Comparison of ENCODE assay signal across 7 mouse cellular contexts in the genomic region with DNA sequence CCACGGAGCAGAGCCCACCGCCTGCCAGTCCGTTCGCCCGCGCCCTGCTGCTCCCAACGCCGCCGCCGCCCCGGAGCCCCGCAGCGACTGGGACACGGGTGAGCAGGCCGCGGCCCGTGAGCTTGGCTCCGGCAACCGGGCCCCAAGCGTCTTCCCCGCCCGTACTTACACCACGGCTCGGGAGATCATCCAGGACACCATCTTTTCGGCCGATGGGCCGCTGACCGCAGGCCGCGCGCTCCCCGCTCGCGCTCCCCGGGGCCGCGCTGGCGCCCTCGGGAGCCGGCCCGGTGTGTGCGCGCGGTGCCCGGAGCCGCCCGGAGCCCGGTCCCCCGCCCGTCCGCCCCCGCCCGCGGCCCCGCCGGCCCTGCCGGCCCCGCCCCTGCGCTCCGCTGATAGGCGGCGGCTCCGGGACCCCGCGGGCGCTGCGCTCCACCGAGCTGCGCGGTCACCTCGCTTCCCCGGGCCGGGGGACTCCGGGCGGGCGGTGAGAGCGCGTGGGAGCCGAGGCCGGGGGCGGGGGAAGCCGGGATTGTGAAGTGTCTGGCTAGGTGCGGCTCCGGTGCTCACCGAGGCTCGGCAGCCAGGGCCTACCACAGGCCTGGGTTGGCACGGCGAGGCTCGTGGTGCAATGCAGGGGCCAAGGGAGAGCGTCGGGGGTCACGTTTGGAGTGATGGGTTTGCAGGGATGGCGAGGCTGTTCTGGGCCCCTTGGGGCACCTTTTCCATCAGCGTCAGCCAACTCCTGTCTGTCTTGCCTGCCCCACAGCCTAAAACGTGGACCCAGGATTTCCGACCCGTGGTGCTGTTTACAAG. TPM values are rescaled to one million over a fixed set of nuclear protein-coding genes. Genes with fewer than 3 reads are reported as not detected.
DNase-seq lines count a peak whose midpoint lies in the region; ATAC-seq and TF ChIP-seq lines count a peak whose summit lies in the region.

Gene Reep3, minus strand, starts transcription at position 325 of the 816 bp plus-strand sequence.

- H3K27me3 ChIP-seq in intestine, postnatal 0 days (replicated peaks; ENCODE audit: control insufficient read depth, insufficient read depth, low read length): no peaks in the 10 kb centered on the region
- H3K27me3 ChIP-seq in limb, embryonic 12.5 days: 0 out of 2 replicates have a peak, but pooled peaks cover 2% of the 10 kb centered on the region
- no peaks in the 10 kb centered on the region for H3K27me3 ChIP-seq in midbrain, embryonic 13.5 days
- H3K27me3 ChIP-seq in small intestine, adult 2 months (ENCODE audit: control insufficient read depth, insufficient read depth, low read length): no peaks in the 10 kb centered on the region

- TF ChIP-seq CTCF in intestine, postnatal 0 days (IDR thresholded peaks at IDR 0.05; ENCODE audit: low read depth): no peak
- no peak for TF ChIP-seq CTCF in small intestine, adult 2 months (IDR thresholded peaks at IDR 0.05; ENCODE audit: extremely low read depth, insufficient read length, insufficient replicate concordance, low read depth, low read length)

- whole genome bisulfite sequencing in intestine, postnatal 0 days: under 1% methylated on average over 84 of the region's 97 CpGs
- WGBS in limb, embryonic 12.5 days: 1% methylated on average over 89 of the region's 97 CpGs
- under 1% methylated on average over 58 of the region's 97 CpGs for WGBS in midbrain, embryonic 13.5 days
- under 1% methylated on average over 97 of the region's 97 CpGs for whole genome bisulfite sequencing in small intestine, adult 2 months

- no peaks in the 10 kb centered on the region for H3K9me3 ChIP-seq in intestine, postnatal 0 days (ENCODE audit: control insufficient read depth)
- H3K9me3 ChIP-seq in limb, embryonic 12.5 days: no peaks in the 10 kb centered on the region
- H3K9me3 ChIP-seq in midbrain, embryonic 13.5 days: no peaks in the 10 kb centered on the region

- peak within 1 kb of the TSS; percentile 100 for H3K27ac ChIP-seq in intestine, postnatal 0 days (ENCODE audit: low read depth, low read length)
- peak within 1 kb of the TSS; percentile 98 for H3K27ac ChIP-seq in limb, embryonic 12.5 days
- peak within 1 kb of the TSS; percentile 100 for H3K27ac ChIP-seq in midbrain, embryonic 13.5 days
- peak within 1 kb of the TSS; percentile 98 for H3K27ac ChIP-seq in small intestine, adult 2 months (ENCODE audit: insufficient read depth, low read depth, low read length)

- peak within 1 kb of the TSS; percentile 97 for H3K4me3 ChIP-seq in intestine, postnatal 0 days (ENCODE audit: low read depth, low read length)
- H3K4me3 ChIP-seq in limb, embryonic 12.5 days (replicated peaks): peak within 1 kb of the TSS; percentile 89
- peak within 1 kb of the TSS; percentile 90 for H3K4me3 ChIP-seq in midbrain, embryonic 13.5 days (replicated peaks)
- H3K4me3 ChIP-seq in small intestine, adult 2 months (ENCODE audit: low read depth, low read length): peak within 1 kb of the TSS; percentile 96

- H3K36me3 ChIP-seq in intestine, postnatal 0 days (ENCODE audit: control insufficient read depth, insufficient read depth): no peaks in the 10 kb centered on the region
- H3K36me3 ChIP-seq in limb, embryonic 12.5 days: no peaks in the 10 kb centered on the region
- no peaks in the 10 kb centered on the region for H3K36me3 ChIP-seq in midbrain, embryonic 13.5 days
- H3K36me3 ChIP-seq in small intestine, adult 2 months (ENCODE audit: control insufficient read depth, insufficient read depth, low read length): peaks cover 1% of the 10 kb centered on the region; the same call in 1 of the 2 replicates

- H3K4me2 ChIP-seq in intestine, postnatal 0 days (replicated peaks; ENCODE audit: low read depth): peak within 1 kb of the TSS; percentile 72
- peak within 1 kb of the TSS; percentile 82 for H3K4me2 ChIP-seq in limb, embryonic 12.5 days
- peak within 1 kb of the TSS; percentile 85 for H3K4me2 ChIP-seq in midbrain, embryonic 13.5 days (replicated peaks)

- TF ChIP-seq POLR2A in small intestine, adult 2 months (IDR thresholded peaks at IDR 0.05; ENCODE audit: low read depth, low read length): no peak

- peak within 1 kb of the TSS; percentile 100 for H3K9ac ChIP-seq in intestine, postnatal 0 days (ENCODE audit: low read depth, low read length)
- H3K9ac ChIP-seq in limb, embryonic 12.5 days (replicated peaks): peak within 1 kb of the TSS; percentile 97
- H3K9ac ChIP-seq in midbrain, embryonic 13.5 days (replicated peaks): peak within 1 kb of the TSS; percentile 100

- peak; percentile 85 for DNase-seq in adrenal gland, postnatal 10 days
- peak; percentile 39 for DNase-seq in embryo, embryonic 11.5 days (ENCODE audit: low read depth, low spot score)

- ATAC-seq in granulocyte monocyte progenitor cell, adult 5-6 weeks (replicated peaks; ENCODE audit: poor library complexity, severe bottlenecking): peak; percentile 23
- peak; percentile 66 for ATAC-seq in intestine, postnatal 0 days
- peak; percentile 64 for ATAC-seq in limb, embryonic 12.5 days (ENCODE audit: insufficient number of reproducible peaks, insufficient read depth, low FRiP score, low TSS enrichment, low read depth)
- ATAC-seq in midbrain, embryonic 13.5 days: peak; percentile 80

- peaks cover 14% of the 10 kb centered on the region for H3K4me1 ChIP-seq in intestine, postnatal 0 days (replicated peaks; ENCODE audit: control insufficient read depth, insufficient read depth, low read length)
- H3K4me1 ChIP-seq in limb, embryonic 12.5 days (replicated peaks): peaks cover 30% of the 10 kb centered on the region
- peaks cover 57% of the 10 kb centered on the region for H3K4me1 ChIP-seq in midbrain, embryonic 13.5 days (replicated peaks)
- peaks cover 31% of the 10 kb centered on the region for H3K4me1 ChIP-seq in small intestine, adult 2 months (ENCODE audit: control insufficient read depth, insufficient read depth, insufficient read length, low read length)

RNA-seq across cellular contexts. Expression of gene Reep3, which starts in this region (rescaled TPM):
- 10 to 100 TPM; 45.8 to 46.9 TPM for total RNA-seq in adrenal gland, postnatal 10 days (2021)
- 21.6 and 22.3 TPM in 2 replicates for total RNA-seq in granulocyte monocyte progenitor cell, adult 5-6 weeks (2014; fragmentation: Nextera tagmentation)
- 11.8 and 13.4 TPM in 2 replicates for total RNA-seq in granulocyte monocyte progenitor cell, adult 5-6 weeks (2017)
- polyA plus RNA-seq in intestine, postnatal 0 days (2015; fragmentation: Nextera tagmentation; extraction: Ambion mirVana): 77.4 and 81.2 TPM in 2 replicates
- polyA plus RNA-seq in limb, embryonic 12.5 days (2016; fragmentation: Nextera tagmentation; extraction: Ambion mirVana): 31.4 and 33.3 TPM in 2 replicates
- polyA plus RNA-seq in midbrain, embryonic 13.5 days (2015; fragmentation: Nextera tagmentation; extraction: Ambion mirVana): 38.6 and 41.0 TPM in 2 replicates
- 7.8 and 16.4 TPM in 2 replicates for polyA plus RNA-seq in small intestine, adult 2 months (2012; rRNA removed)

Comparison
In these comparisons a context has a peak if more than half of its experiments do, and no peak if none do; other contexts are left out.
1. Peak in every context shown above with its lines: DNase-seq, ATAC-seq, H3K4me3 ChIP-seq and H3K27ac ChIP-seq.
2. ATAC-seq: peak in every context shown above with its lines; median percentile 80 in midbrain, embryonic 13.5 days; 66 in intestine, postnatal 0 days; 64 in limb, embryonic 12.5 days; 23 in granulocyte monocyte progenitor cell, adult 5-6 weeks.